Mouse (Mus musculus) lung, embryonic 16.5 days (tissue): ENCODE results near the gene Podn. TPM values are rescaled to one million over a fixed set of nuclear protein-coding genes. Genes with fewer than 3 reads are reported as not detected.

Source experiments
- ATAC-seq: fragments of 200-750 bp; cut with Nextera tagmentation; 2 replicates; pipeline ENCODE4 v1.8.0; 2017; ENCODE audit warnings: low read depth, mild to moderate bottlenecking, moderate library complexity
- H3K27ac ChIP-seq: fragments of 300-500 bp; sonication (generic); 2 replicates; pipeline ENCODE4 v1.5.1; 2014; ENCODE audit warnings: mild to moderate bottlenecking, control low read depth, low read length
- H3K27me3 ChIP-seq: fragments of 300-500 bp; sonication (generic); 2 replicates; pipeline ENCODE4 v1.6.1; 2014; ENCODE audit warnings: low read depth, low read length, mixed read lengths; ENCODE audit not compliant: control insufficient read depth, insufficient read depth
- H3K36me3 ChIP-seq: fragments of 300-500 bp; sonication (generic); 2 replicates; pipeline ENCODE4 v1.6.1; 2014; ENCODE audit warnings: low read length; ENCODE audit not compliant: control insufficient read depth, insufficient read depth
- H3K4me1 ChIP-seq: fragments of 300-500 bp; sonication (generic); replicated peaks from 2 replicates; pipeline ENCODE4 v1.6.1; 2014; ENCODE audit warnings: low read length, mixed read lengths; ENCODE audit not compliant: control insufficient read depth, insufficient read depth
- H3K4me2 ChIP-seq: fragments of 300-500 bp; sonication (generic); 2 replicates; pipeline ENCODE4 v1.6.1; 2014; ENCODE audit warnings: low read depth, low read length, control low read depth
- H3K4me3 ChIP-seq: fragments of 300-500 bp; sonication (generic); 2 replicates; pipeline ENCODE4 v1.5.1; 2014; ENCODE audit warnings: mild to moderate bottlenecking, low read length, control low read depth
- H3K9ac ChIP-seq: fragments of 300-500 bp; sonication (generic); 2 replicates; pipeline ENCODE4 v1.6.1; 2014; ENCODE audit warnings: low read length, control low read depth
- H3K9me3 ChIP-seq: fragments of 300-500 bp; sonication (generic); 2 replicates; pipeline ENCODE4 v1.6.1; 2016; ENCODE audit warnings: low read length; ENCODE audit not compliant: control insufficient read depth
- WGBS: fragments of 180-500 bp; shearing (Covaris S2); extraction: QIAGEN DNeasy Blood & Tissue Kit; methylation state at CpG from one replicate; pipeline ENCODE4 v1.1.7; 2014; 5-methylcytosine and 5-hydroxymethylcytosine counted together
- polyA plus RNA-seq: library from polyadenylated mRNA; unstranded; fragments of >200 nt; fragmentation: Nextera tagmentation; extraction: Ambion mirVana; gene quantifications from 2 replicates; pipeline ENCODE4 v1.2.1, GENCODE M21; 2015

Gene Podn
- polyA plus RNA-seq, 1 experiment from 2014 or later: 1.5 TPM

DNA sequence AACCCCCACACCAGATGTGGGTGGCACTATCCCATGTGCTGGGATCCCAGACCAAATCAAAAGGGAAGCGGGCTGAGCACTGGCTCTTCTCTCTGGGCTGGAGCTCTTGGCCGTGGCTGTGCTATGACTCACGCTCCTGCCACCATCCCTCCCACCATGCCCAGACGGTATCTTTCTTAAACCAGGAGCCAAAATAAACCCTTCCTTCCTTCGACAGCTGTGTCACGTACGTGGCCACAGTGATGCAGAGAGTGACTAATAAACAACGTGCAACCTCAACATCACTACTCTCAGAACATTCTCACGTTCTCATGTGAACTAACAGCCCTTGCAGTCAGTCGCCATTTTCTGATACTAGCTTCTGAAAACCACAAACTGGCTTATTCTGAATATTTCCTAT is 38.1 kb downstream of the Podn start:
- no peak overlapping the region for H3K9ac ChIP-seq
- H3K4me3 ChIP-seq: no peak overlapping the region
- no peak overlapping the region for H3K27ac ChIP-seq
- H3K9me3 ChIP-seq: 0 out of 2 replicates have a peak, but pooled peaks cover 2% of the 10 kb centered on the region
- no peak overlapping the region for H3K4me2 ChIP-seq
- no peaks in the 10 kb centered on the region for H3K27me3 ChIP-seq
- peaks cover 28% of the 10 kb centered on the region for H3K36me3 ChIP-seq
- peak; percentile 72 for ATAC-seq
- WGBS: 59% methylated on average over 10 of the region's 10 CpGs
- H3K4me1 ChIP-seq: 0 out of 2 replicates have a peak, but pooled peaks cover 2% of the 10 kb centered on the region

DNA sequence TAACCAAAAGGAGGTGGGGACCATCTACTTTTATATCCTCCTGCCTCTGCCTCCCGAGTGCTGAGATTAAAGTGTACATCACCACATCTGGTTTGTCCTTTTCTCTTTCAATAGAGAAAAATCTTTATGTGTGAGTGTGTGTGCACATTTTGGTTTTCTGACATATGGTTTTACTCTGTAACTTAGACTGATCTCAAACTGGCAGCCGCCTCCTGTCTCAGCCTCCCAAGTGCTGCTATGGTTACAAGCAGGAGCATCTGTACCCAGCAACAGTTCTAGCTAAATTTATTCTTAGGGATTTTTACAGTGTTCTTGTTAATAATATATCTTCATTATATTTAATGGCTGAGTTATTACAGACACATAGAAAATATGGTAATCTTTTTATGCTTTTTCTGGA is 39.0 kb downstream of the Podn start:
- no peak overlapping the region for H3K9ac ChIP-seq
- no peak overlapping the region for H3K4me2 ChIP-seq
- H3K4me1 ChIP-seq: 0 out of 2 replicates have a peak, but pooled peaks cover 2% of the 10 kb centered on the region

DNA sequence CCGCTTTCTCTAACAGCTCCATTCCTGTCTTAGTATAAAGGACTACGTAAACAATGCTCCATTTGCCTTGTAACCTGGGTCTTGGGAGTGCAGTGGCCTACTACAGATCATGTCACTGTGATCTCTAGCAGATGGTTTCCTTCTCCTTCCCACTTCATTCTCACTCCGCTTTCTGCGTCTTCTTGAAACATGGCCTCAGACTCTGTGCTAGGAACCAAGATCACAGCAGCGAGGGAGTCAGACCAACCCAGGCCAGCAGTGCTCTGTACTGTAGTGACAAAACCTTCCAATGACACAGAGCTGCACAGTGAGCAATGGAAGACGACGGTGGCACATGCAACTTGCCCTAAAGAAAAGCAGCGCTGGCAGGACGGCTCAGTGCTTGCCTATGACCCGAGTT is 40.4 kb downstream of the Podn start:
- Histone ChIP-seq H3K36me3 (peaks cover 24% of the 10 kb centered on the region), H3K4me2 (no peak overlapping the region)

More for the DNA sequence above, 39.0 kb downstream of the Podn start:
- no peaks in the 10 kb centered on the region for H3K27me3 ChIP-seq
- no peak for ATAC-seq
- 0 out of 2 replicates have a peak, but pooled peaks cover under 1% of the 10 kb centered on the region for H3K9me3 ChIP-seq
- H3K36me3 ChIP-seq: peaks cover 23% of the 10 kb centered on the region
- H3K27ac ChIP-seq: no peak overlapping the region
- WGBS: 93% methylated on average over 2 of the region's 2 CpGs
- H3K4me3 ChIP-seq: no peak overlapping the region

DNA sequence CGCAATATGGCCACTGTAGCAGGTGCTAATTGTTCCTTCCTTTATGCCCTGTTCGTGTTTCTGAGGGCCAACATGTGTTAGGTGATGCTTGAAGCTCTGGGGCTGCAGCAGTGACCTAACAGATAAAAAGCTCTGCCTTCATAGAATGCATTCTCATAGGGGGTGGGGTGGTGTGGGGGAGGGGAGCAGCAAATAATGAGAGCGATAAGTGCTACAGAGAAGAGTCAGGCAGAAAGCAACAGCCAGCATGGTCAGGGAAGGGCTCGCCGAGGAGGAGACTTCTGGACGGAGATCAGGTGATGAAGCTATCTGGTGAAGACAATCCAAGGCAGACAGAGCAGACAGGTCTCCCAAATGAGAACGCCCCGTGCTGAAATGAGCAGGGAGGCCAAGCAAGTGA is 43.6 kb downstream of the Podn start:
- Histone ChIP-seq H3K9me3 (no peaks in the 10 kb centered on the region), H3K27me3 (no peaks in the 10 kb centered on the region), H3K4me2 (no peak overlapping the region), H3K9ac (no peak overlapping the region), H3K27ac (no peak overlapping the region), H3K4me1 (0 out of 2 replicates have a peak, but pooled peaks cover 2% of the 10 kb centered on the region), H3K4me3 (no peak overlapping the region), H3K36me3 (peaks cover 26% of the 10 kb centered on the region)
- no peak for ATAC-seq
- WGBS: 70% methylated on average over 8 of the region's 8 CpGs

More for the DNA sequence above, 40.4 kb downstream of the Podn start:
- H3K27me3 ChIP-seq: no peaks in the 10 kb centered on the region
- H3K27ac ChIP-seq: 0 out of 2 replicates have a peak overlapping the region, but pooled peaks have one; percentile 7
- WGBS: 61% methylated on average over 10 of the region's 10 CpGs
- no peaks in the 10 kb centered on the region for H3K9me3 ChIP-seq
- H3K9ac ChIP-seq: no peak overlapping the region
- 0 out of 2 replicates have a peak, but pooled peaks cover 2% of the 10 kb centered on the region for H3K4me1 ChIP-seq
- no peak overlapping the region for H3K4me3 ChIP-seq
- peak; percentile 83 for ATAC-seq

GRCm38 (mm10) chr4:108051687-108052274 is 44.5 kb downstream of the Podn start:
- H3K9ac ChIP-seq: no peak overlapping the region
- no peak for ATAC-seq
- H3K4me1 ChIP-seq: 0 out of 2 replicates have a peak, but pooled peaks cover 2% of the 10 kb centered on the region
- H3K36me3 ChIP-seq: peaks cover 26% of the 10 kb centered on the region
- H3K27me3 ChIP-seq: no peaks in the 10 kb centered on the region
- H3K4me3 ChIP-seq: no peak overlapping the region
- no peak overlapping the region for H3K27ac ChIP-seq
- no peak overlapping the region for H3K4me2 ChIP-seq
- no peaks in the 10 kb centered on the region for H3K9me3 ChIP-seq
- 79% methylated on average over 10 of the region's 10 CpGs for WGBS

DNA sequence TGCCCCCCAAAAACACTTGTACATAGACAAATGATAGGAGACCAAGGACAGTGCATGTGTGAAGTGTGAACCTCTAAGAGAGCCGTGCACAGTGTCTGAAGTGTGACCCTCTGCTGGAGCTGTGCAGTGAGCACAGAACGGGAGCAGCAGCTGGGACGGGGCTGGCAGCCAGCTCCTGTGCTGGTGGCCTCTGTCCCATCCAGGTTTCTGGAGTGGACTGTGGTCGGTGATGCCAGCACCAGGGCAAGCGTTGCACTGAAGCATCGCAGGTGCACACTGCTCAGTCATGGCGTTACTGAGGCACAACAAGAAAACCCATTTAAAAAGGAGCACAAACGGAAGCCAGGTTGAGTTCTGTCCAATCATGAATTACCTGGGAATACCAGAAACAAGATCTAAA is 50.1 kb downstream of the Podn start:
- Histone ChIP-seq H3K9ac (no peak overlapping the region), H3K4me3 (no peak overlapping the region), H3K4me2 (no peak overlapping the region), H3K36me3 (peaks cover 12% of the 10 kb centered on the region), H3K27ac (no peak overlapping the region), H3K4me1 (no peaks in the 10 kb centered on the region), H3K9me3 (no peaks in the 10 kb centered on the region), H3K27me3 (no peaks in the 10 kb centered on the region)
- no peak for ATAC-seq
- WGBS: 76% methylated on average over 8 of the region's 8 CpGs

- WGBS: 68% methylated on average over 19 of the region's 19 CpGs
- Histone ChIP-seq H3K4me2 (no peak overlapping the region), H3K9ac (no peak overlapping the region), H3K4me3 (no peak overlapping the region), H3K27me3 (no peaks in the 10 kb centered on the region), H3K36me3 (peaks cover 12% of the 10 kb centered on the region), H3K27ac (no peak overlapping the region), H3K9me3 (no peaks in the 10 kb centered on the region), H3K4me1 (no peaks in the 10 kb centered on the region)
- no peak for ATAC-seq
Measured at GRCm38 (mm10) chr4:108045136-108046107, 50.8 kb downstream of the Podn start.

- H3K4me2 ChIP-seq: no peak overlapping the region
- H3K9me3 ChIP-seq: no peaks in the 10 kb centered on the region
- peaks cover 3% of the 10 kb centered on the region for H3K4me1 ChIP-seq
- H3K27ac ChIP-seq: no peak overlapping the region
- no peak for ATAC-seq
- peaks cover 8% of the 10 kb centered on the region for H3K27me3 ChIP-seq
- no peak overlapping the region for H3K9ac ChIP-seq
- no peaks in the 10 kb centered on the region; the same call in 1 of the 2 replicates for H3K36me3 ChIP-seq
- no peak overlapping the region for H3K4me3 ChIP-seq
- 74% methylated on average over 8 of the region's 8 CpGs for WGBS
Measured at GRCm38 (mm10) chr4:108037027-108037426, 59.2 kb downstream of the Podn start.
